Mouse (Mus musculus) heart, postnatal 10 days (tissue): ENCODE measurements around the gene Tnr. TPM values are rescaled to one million over a fixed set of nuclear protein-coding genes. Genes with fewer than 3 reads are reported as not detected.
"Not testable (repeated sequence)": the region's sequence is repeated elsewhere in the genome, so short reads cannot be mapped to it uniquely, and the experiment has no call there.

Experiments
- DNase-seq, 2 experiments: peaks; one replicate each; pipeline ENCODE4 v3.0.0; 2021
- intact Hi-C: fragments of 180-260 bp; cut with DNase I; formaldehyde crosslinking; loops from one replicate; pipeline ENCODE4 v1.15.1; 2025
- total RNA-seq, 2 experiments: library from RNA; stranded (reverse); gene quantifications; 2 replicates each; pipeline ENCODE4 v1.2.3; 2021

Gene Tnr
- total RNA-seq, 2 experiments from 2014 or later = 0.48 to 0.99 TPM

- intact Hi-C loops = loop anchor here (5.0 kb wide), 3 partner anchors 68 to 268 kb away; no protein-coding TSS in a partner anchor
- DNase-seq = no peak
These were observed 391.2 kb downstream of the Tnr start for GRCm38 (mm10) chr1:159914726-159915125.

GRCm38 (mm10) chr1:159920571-159920970 lies 397.0 kb downstream of the Tnr start:
- intact Hi-C loops = loop anchor here (5.0 kb wide), 1 partner anchor 127 kb away; no protein-coding TSS in a partner anchor
- peak; percentile 12 to 23 for DNase-seq

GRCm38 (mm10) chr1:159923010-159923409 lies 399.4 kb downstream of the Tnr start:
- DNase-seq = peak; percentile 71 to 74
- intact Hi-C loops = loop anchor here (2.0 to 5.0 kb wide), 2 partner anchors 30 to 124 kb away; no protein-coding TSS in a partner anchor

- DNase-seq = peak; percentile 37 to 42
- intact Hi-C loops = loop anchor here (5.0 kb wide), 1 partner anchor 123 kb away; no protein-coding TSS in a partner anchor
These were observed 400.5 kb downstream of the Tnr start for GRCm38 (mm10) chr1:159924105-159924504.

GRCm38 (mm10) chr1:159924684-159925083 lies 401.1 kb downstream of the Tnr start:
- intact Hi-C loops = loop anchor here (5.0 kb wide), 1 partner anchor 123 kb away; no protein-coding TSS in a partner anchor
- no peak for DNase-seq

GRCm38 (mm10) chr1:159928681-159929335 lies 405.2 kb downstream of the Tnr start:
- intact Hi-C loops = no loop called here
- DNase-seq = peak; percentile 30 to 32

GRCm38 (mm10) chr1:159932092-159932491 lies 408.5 kb downstream of the Tnr start:
- DNase-seq = no peak
- intact Hi-C loops = no loop called here

GRCm38 (mm10) chr1:159932598-159932997 lies 409.0 kb downstream of the Tnr start:
- intact Hi-C loops = no loop called here
- no peak for DNase-seq

- intact Hi-C loops = no loop called here
These were observed 414.9 kb downstream of the Tnr start for GRCm38 (mm10) chr1:159938449-159938848.

GRCm38 (mm10) chr1:159939335-159939734 lies 415.8 kb downstream of the Tnr start:
- DNase-seq = no peak
- intact Hi-C loops = no loop called here

More at GRCm38 (mm10) chr1:159938449-159938848, 414.9 kb downstream of the Tnr start:
- DNase-seq = no peak

- no peak for DNase-seq
- intact Hi-C loops = loop anchor here (2.0 kb wide), 1 partner anchor 31 kb away; no protein-coding TSS in a partner anchor
These were observed 430.0 kb downstream of the Tnr start for GRCm38 (mm10) chr1:159953526-159953925.

- no peak for DNase-seq
- intact Hi-C loops = no loop called here
These were observed 439.8 kb downstream of the Tnr start for GRCm38 (mm10) chr1:159963351-159963750.

GRCm38 (mm10) chr1:159966286-159966685 lies 442.7 kb downstream of the Tnr start:
- DNase-seq, intact Hi-C loops: not testable (repeated sequence)

- DNase-seq = peak; percentile 53 to 57
- intact Hi-C loops = no loop called here
These were observed 444.8 kb downstream of the Tnr start for GRCm38 (mm10) chr1:159968395-159968794.

- intact Hi-C loops = no loop called here
- peak; percentile 70 to 74 for DNase-seq
These were observed 454.2 kb downstream of the Tnr start for GRCm38 (mm10) chr1:159977786-159978185.

GRCm38 (mm10) chr1:159979096-159979495 lies 455.5 kb downstream of the Tnr start:
- intact Hi-C loops = no loop called here
- peak; percentile 35 to 47 for DNase-seq

- DNase-seq = peak; percentile 15 to 23
These were observed 456.8 kb downstream of the Tnr start for GRCm38 (mm10) chr1:159980355-159980754.

More at GRCm38 (mm10) chr1:159980355-159980754, 456.8 kb downstream of the Tnr start:
- intact Hi-C loops = loop anchor here (5.0 kb wide), 1 partner anchor 68 kb away; no protein-coding TSS in a partner anchor
